Mouse (Mus musculus) CH12.LX (cell line): ENCODE data around the gene Zfp281.

ENCODE experiments used
- CTCF ChIP-seq, 2 experiments: IDR thresholded peaks in 1 of 2; conservative IDR thresholded peaks in 1 of 2; 2 replicates each; pipeline ENCODE4 v1.5.1; 2011 to 2012; ENCODE audit warnings: low read depth in 2 of 2, low read length in 2 of 2, improper control_type of control experiment in 1 of 2, inconsistent platforms in 1 of 2, mild to moderate bottlenecking in 1 of 2, moderate library complexity in 1 of 2
- E2F4 ChIP-seq: IDR thresholded peaks from 2 replicates; pipeline ENCODE4 v1.6.1; 2011; ENCODE audit warnings: low read depth, low read length, improper control_type of control experiment; ENCODE audit not compliant: insufficient replicate concordance
- EP300 ChIP-seq: IDR thresholded peaks from 2 replicates; pipeline ENCODE4 v1.6.1; 2011; ENCODE audit warnings: low read length, improper control_type of control experiment
- ETS1 ChIP-seq: conservative IDR thresholded peaks from 2 replicates; pipeline ENCODE4 v1.6.1; 2012; ENCODE audit warnings: low read depth, mild to moderate bottlenecking, inconsistent platforms, low read length, improper control_type of control experiment, moderate library complexity
- KAT2A ChIP-seq: IDR thresholded peaks from 2 replicates; pipeline ENCODE4 v1.6.1; 2012; ENCODE audit warnings: low read length, improper control_type of control experiment, inconsistent platforms; ENCODE audit not compliant: insufficient replicate concordance
- MAX ChIP-seq: IDR thresholded peaks from 2 replicates; pipeline ENCODE4 v1.6.1; 2011; ENCODE audit warnings: low read length, improper control_type of control experiment
- NELFE ChIP-seq: IDR thresholded peaks from 2 replicates; pipeline ENCODE4 v1.6.1; 2011; ENCODE audit warnings: low read depth, low read length, improper control_type of control experiment
- POLR2A ChIP-seq: IDR thresholded peaks from 2 replicates; pipeline ENCODE4 v1.6.1; 2011; ENCODE audit warnings: low read depth, mild to moderate bottlenecking, improper control_type of control experiment, low read length
- TBP ChIP-seq: conservative IDR thresholded peaks from 2 replicates; pipeline ENCODE4 v1.6.1; 2011; ENCODE audit warnings: low read depth, low read length, improper control_type of control experiment
- USF1 ChIP-seq: IDR thresholded peaks from 2 replicates; pipeline ENCODE4 v1.6.1; 2014; ENCODE audit warnings: low read depth, mild to moderate bottlenecking, inconsistent platforms, low read length, improper control_type of control experiment
- USF2 ChIP-seq: conservative IDR thresholded peaks from 2 replicates; pipeline ENCODE4 v1.6.1; 2011; ENCODE audit warnings: low read depth, low read length, improper control_type of control experiment
- ZC3H11A ChIP-seq: IDR thresholded peaks from 2 replicates; pipeline ENCODE4 v1.6.1; 2012; ENCODE audit warnings: low read depth, mild to moderate bottlenecking, inconsistent platforms, low read length, improper control_type of control experiment
- ZNF384 ChIP-seq: IDR thresholded peaks from 2 replicates; pipeline ENCODE4 v1.6.1; 2012; ENCODE audit warnings: low read depth, low read length, improper control_type of control experiment, inconsistent platforms

DNA sequence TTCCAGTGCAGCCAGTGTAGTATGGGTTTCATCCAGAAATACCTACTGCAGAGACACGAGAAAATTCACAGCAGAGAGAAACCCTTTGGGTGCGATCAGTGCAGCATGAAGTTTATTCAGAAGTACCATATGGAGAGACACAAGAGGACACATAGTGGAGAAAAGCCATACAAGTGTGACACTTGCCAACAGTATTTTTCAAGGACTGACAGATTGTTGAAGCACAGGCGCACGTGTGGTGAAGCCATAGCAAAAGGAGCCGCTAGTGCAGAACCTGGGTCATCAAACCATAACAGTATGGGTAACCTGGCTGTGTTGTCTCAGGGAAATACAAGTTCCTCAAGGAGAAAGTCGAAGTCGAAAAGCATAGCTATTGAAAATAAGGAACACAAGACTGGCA lies 1.4 kb downstream of the Zfp281 start:
- TF ChIP-seq CTCF (conservative IDR thresholded peaks at IDR 0.05 in 1 of 2, IDR thresholded peaks at IDR 0.05 in 1 of 2; ENCODE audit: low read depth in 2 of 2, low read length in 2 of 2) (no peak), POLR2A (no peak), ZC3H11A (no peak), TBP (no peak), E2F4 (no peak), USF1 (no peak), USF2 (no peak), MAX (no peak), ZNF384 (no peak), ETS1 (no peak), KAT2A (no peak), NELFE (no peak), EP300 (no peak)
